Mouse (Mus musculus): ENCODE measurements around the gene Slc9a5.

The Slc9a5 gene

GRCm38 (mm10) chr8:105400016-105400415 lies 51.4 kb downstream of the Slc9a5 start:
- in situ Hi-C loops (cut with MboI, MseI) = no loop called here

GRCm38 (mm10) chr8:105403467-105403866 lies 54.8 kb downstream of the Slc9a5 start:
- in situ Hi-C loops (cut with MboI, MseI) = no loop called here

- in situ Hi-C loops (cut with MboI, MseI) = no loop called here
Observed at GRCm38 (mm10) chr8:105404496-105404895, 55.9 kb downstream of the Slc9a5 start.

- in situ Hi-C loops (cut with MboI, MseI) = no loop called here
Observed at GRCm38 (mm10) chr8:105406416-105406815, 57.8 kb downstream of the Slc9a5 start.

GRCm38 (mm10) chr8:105408331-105408730 lies 59.7 kb downstream of the Slc9a5 start:
- in situ Hi-C loops (cut with MboI, MseI) = no loop called here

- in situ Hi-C loops (cut with MboI, MseI) = loop anchor here (5.0 kb wide), 1 partner anchor 52 kb away; no protein-coding TSS in a partner anchor
Observed at GRCm38 (mm10) chr8:105409947-105410346, 61.3 kb downstream of the Slc9a5 start.

GRCm38 (mm10) chr8:105413391-105413790 lies 64.7 kb downstream of the Slc9a5 start, which contains the start of the genes Kctd19 and Lrrc36:
Gene Kctd19 (minus strand): TSS chr8:105413502.
Gene Lrrc36 (plus strand): TSS chr8:105413571.
- in situ Hi-C loops (cut with MboI, MseI) = loop anchor here (5.0 kb wide), 1 partner anchor 49 kb away; no protein-coding TSS in a partner anchor

GRCm38 (mm10) chr8:105418992-105419391 lies 70.3 kb downstream of the Slc9a5 start:
- in situ Hi-C loops (cut with MboI, MseI) = no loop called here

Data from T-helper 2 cell (primary cell).